Mouse (Mus musculus): ENCODE measurements around the gene Vmn1r230. TPM values are rescaled to one million over a fixed set of nuclear protein-coding genes. Genes with fewer than 3 reads are reported as not detected.

The Vmn1r230 gene
- not detected in 2 replicates for polyA plus RNA-seq (2015; fragmentation: Nextera tagmentation; extraction: Ambion mirVana)

- no peaks in the 10 kb centered on the region for H3K27me3 ChIP-seq (replicated peaks; ENCODE audit: control insufficient read depth, insufficient read depth, low read length)
- no peaks in the 10 kb centered on the region for H3K4me1 ChIP-seq (replicated peaks; ENCODE audit: control insufficient read depth, insufficient read depth, low read length)
- H3K9ac ChIP-seq (replicated peaks; ENCODE audit: low read depth, low read length): no peak within 1 kb of the TSS
- no peak within 1 kb of the TSS for H3K27ac ChIP-seq (ENCODE audit: low read length)
- WGBS: 12% methylated on average over 1 of the region's 1 CpGs
- no peaks in the 10 kb centered on the region for H3K36me3 ChIP-seq (ENCODE audit: control insufficient read depth, insufficient read depth)
- H3K9me3 ChIP-seq (ENCODE audit: control insufficient read depth, low read length): peaks cover 2% of the 10 kb centered on the region; the same call in 1 of the 2 replicates
- H3K4me2 ChIP-seq (ENCODE audit: low read length): no peak within 1 kb of the TSS
- H3K4me3 ChIP-seq (replicated peaks; ENCODE audit: low read length): no peak within 1 kb of the TSS
- ATAC-seq: no peak
Measured at GRCm38 (mm10) chr17:20840144-20840543, at the start of gene Vmn1r230. Gene Vmn1r230 (plus strand): TSS chr17:20840444.

DNA sequence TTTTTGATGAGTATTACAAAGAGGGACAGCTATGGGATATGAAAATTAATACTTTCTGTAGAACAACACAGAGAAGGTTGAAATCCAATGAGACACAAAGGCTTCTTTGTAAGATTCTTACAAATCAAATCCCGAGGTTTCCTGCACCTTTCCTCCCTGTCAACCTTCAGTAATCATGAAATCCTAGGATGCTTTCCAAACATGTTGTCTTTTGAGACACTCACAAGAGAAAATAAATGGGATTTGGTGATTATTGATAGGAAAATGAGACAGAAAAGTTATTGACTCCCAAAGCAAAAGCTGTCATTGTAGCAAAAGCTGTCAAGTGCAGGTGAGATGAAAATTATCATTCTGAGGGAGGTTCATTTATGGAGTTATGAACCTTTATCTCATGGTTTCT lies 29.0 kb upstream of the Vmn1r230 start, which contains the start of gene Vmn1r229:
TSS of gene Vmn1r229 (plus strand) at position 301 of the 400 bp plus-strand sequence.
- 67% methylated on average over 1 of the region's 1 CpGs for WGBS
- no peak within 1 kb of the TSS for H3K9ac ChIP-seq (replicated peaks; ENCODE audit: low read depth, low read length)
- H3K9me3 ChIP-seq (ENCODE audit: control insufficient read depth, low read length): no peaks in the 10 kb centered on the region
- H3K36me3 ChIP-seq (ENCODE audit: control insufficient read depth, insufficient read depth): no peaks in the 10 kb centered on the region
- no peak for ATAC-seq
- no peaks in the 10 kb centered on the region for H3K4me1 ChIP-seq (replicated peaks; ENCODE audit: control insufficient read depth, insufficient read depth, low read length)
- no peak within 1 kb of the TSS for H3K27ac ChIP-seq (ENCODE audit: low read length)
- no peak within 1 kb of the TSS for H3K4me2 ChIP-seq (ENCODE audit: low read length)
- no peak within 1 kb of the TSS for H3K4me3 ChIP-seq (replicated peaks; ENCODE audit: low read length)
- no peaks in the 10 kb centered on the region for H3K27me3 ChIP-seq (replicated peaks; ENCODE audit: control insufficient read depth, insufficient read depth, low read length)

Other genes with a start within 250 kb of the Vmn1r230 start
- gene Vmn2r110, start 244.0 kb upstream of the Vmn1r230 start, polyA plus RNA-seq (2015; fragmentation: Nextera tagmentation; extraction: Ambion mirVana): 0.04 TPM in 2 replicates
- gene Fpr-rs3, start 215.6 kb upstream of the Vmn1r230 start, polyA plus RNA-seq (2015; fragmentation: Nextera tagmentation; extraction: Ambion mirVana): not detected in 2 replicates
- not detected in 2 replicates for gene Vmn1r226, start 157.6 kb upstream of the Vmn1r230 start, polyA plus RNA-seq (2015; fragmentation: Nextera tagmentation; extraction: Ambion mirVana)
- gene Vmn1r227, start 110.6 kb upstream of the Vmn1r230 start, polyA plus RNA-seq (2015; fragmentation: Nextera tagmentation; extraction: Ambion mirVana): not detected in 2 replicates
- gene Vmn1r228, start 54.3 kb upstream of the Vmn1r230 start, polyA plus RNA-seq (2015; fragmentation: Nextera tagmentation; extraction: Ambion mirVana): not detected in 2 replicates
- gene Vmn1r229, start 28.9 kb upstream of the Vmn1r230 start, polyA plus RNA-seq (2015; fragmentation: Nextera tagmentation; extraction: Ambion mirVana): 0.03 TPM in 1 of 2 replicates, not detected in the other
- not detected in 2 replicates for gene Vmn1r231, start 64.6 kb downstream of the Vmn1r230 start, polyA plus RNA-seq (2015; fragmentation: Nextera tagmentation; extraction: Ambion mirVana)
- not detected in 2 replicates for gene Vmn1r232, start 79.3 kb downstream of the Vmn1r230 start, polyA plus RNA-seq (2015; fragmentation: Nextera tagmentation; extraction: Ambion mirVana)
- 651 and 692 TPM in 2 replicates for gene Ppp2r1a, start 104.9 kb downstream of the Vmn1r230 start, polyA plus RNA-seq (2015; fragmentation: Nextera tagmentation; extraction: Ambion mirVana)
- not detected in 2 replicates for gene Vmn1r233, start 156.0 kb downstream of the Vmn1r230 start, polyA plus RNA-seq (2015; fragmentation: Nextera tagmentation; extraction: Ambion mirVana)
- 20.8 and 21.5 TPM in 2 replicates for gene Zfp160, start 168.5 kb downstream of the Vmn1r230 start, polyA plus RNA-seq (2015; fragmentation: Nextera tagmentation; extraction: Ambion mirVana)

Data from forebrain, embryonic 16.5 days (tissue).